Mouse (Mus musculus) bone marrow macrophage, adult 2 months (primary cell): Measurements from ENCODE around the gene Lbp. TPM values are rescaled to one million over a fixed set of nuclear protein-coding genes. Genes with fewer than 3 reads are reported as not detected.

ENCODE experiments used
- H3K27ac ChIP-seq: 2 replicates; pipeline ENCODE4 v1.5.1; 2012; ENCODE audit warnings: low read depth, low read length; ENCODE audit not compliant: insufficient read depth
- H3K4me1 ChIP-seq: 2 replicates; pipeline ENCODE4 v1.6.1; 2012; ENCODE audit warnings: low read length; ENCODE audit not compliant: control insufficient read depth, insufficient read depth
- H3K4me3 ChIP-seq: 2 replicates; pipeline ENCODE4 v1.5.1; 2012; ENCODE audit warnings: mild to moderate bottlenecking, low read length, moderate library complexity; ENCODE audit not compliant: insufficient read depth
- CTCF ChIP-seq: IDR thresholded peaks from 2 replicates; pipeline ENCODE4 v1.5.1; 2012; ENCODE audit warnings: low read depth, mild to moderate bottlenecking, low read length, moderate library complexity
- POLR2A ChIP-seq: IDR thresholded peaks from 2 replicates; pipeline ENCODE4 v1.6.1; 2012; ENCODE audit warnings: mild to moderate bottlenecking, low read depth, low read length, borderline replicate concordance
- polyA plus RNA-seq: library from polyadenylated mRNA; stranded (reverse); fragments of >200 nt; gene quantifications from 2 replicates; pipeline ENCODE4 v1.2.4, GENCODE M21; 2012; ENCODE audit not compliant: missing spikeins, insufficient read depth, insufficient read length

Gene Lbp
- polyA plus RNA-seq: 0.24 TPM in 1 of 2 replicates, not detected in the other

DNA sequence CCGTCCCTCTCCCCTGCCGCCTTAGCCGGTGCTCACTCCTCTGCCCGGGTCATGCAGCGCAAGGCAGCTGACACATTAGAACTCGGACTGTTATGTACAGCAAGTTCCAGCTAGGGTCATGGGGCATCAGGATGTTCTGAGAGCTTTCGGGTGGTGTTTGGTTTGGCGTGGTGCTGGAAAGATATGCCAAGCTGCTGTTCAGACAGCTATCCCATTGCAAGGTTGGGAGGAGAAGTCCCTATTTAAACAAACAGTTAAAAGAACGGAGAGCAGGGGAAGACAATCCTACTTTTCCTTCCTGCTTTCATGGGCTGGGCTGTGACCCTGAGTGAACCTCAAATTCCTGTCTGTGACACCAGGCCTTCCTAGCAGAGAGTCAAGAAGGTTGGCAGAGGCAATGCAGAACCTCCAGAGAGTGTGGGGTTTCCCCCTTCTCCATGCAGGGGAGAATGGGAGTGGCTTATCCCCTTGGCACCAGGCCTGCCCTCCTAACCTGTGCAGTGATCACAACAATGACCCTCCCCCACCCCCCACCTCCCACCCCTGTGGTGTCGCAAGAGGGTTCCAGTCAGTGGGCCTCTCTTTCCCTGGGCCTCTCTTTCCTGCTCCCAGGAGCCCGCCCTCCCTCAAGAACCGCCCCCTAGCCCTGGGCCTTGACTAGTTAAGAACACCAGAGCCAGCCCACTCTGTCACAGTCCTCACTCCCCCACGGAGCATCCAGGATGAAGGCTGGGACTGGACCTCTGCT lies at the start of gene Lbp:
TSS of gene Lbp (plus strand) at position 546 of the 748 bp plus-strand sequence.
- TF ChIP-seq POLR2A (no peak), CTCF (no peak)
- no peak within 1 kb of the TSS; the same call in 1 of the 2 replicates for H3K4me3 ChIP-seq
- peak within 1 kb of the TSS; percentile 23; the same call in 1 of the 2 replicates for H3K27ac ChIP-seq

DNA sequence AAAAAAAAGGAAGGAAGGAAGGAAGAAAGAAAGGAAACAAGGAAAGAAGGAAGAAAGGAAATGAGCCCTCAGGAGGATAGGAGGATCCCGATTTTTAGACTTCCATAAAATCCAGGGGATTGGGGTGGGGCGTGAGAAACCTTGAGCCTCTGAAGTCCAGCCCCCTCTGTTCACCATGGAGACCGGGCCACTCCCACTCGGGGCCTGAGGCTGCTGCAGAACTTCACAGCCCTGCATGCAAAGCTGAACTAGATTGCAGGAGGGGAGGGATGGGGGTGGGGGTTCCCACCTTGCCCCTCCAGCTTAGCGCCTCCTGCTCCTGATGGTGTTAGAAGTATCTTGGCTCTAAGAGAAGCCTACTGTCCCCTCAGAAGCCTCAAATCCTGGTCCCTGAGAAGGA lies 49.4 kb upstream of the Lbp start:
- no peak overlapping the region for H3K27ac ChIP-seq
- peaks cover 5% of the 10 kb centered on the region; the same call in 1 of the 2 replicates for H3K4me1 ChIP-seq
- TF ChIP-seq CTCF: no peak
- TF ChIP-seq POLR2A: no peak
- H3K4me3 ChIP-seq: no peak overlapping the region

More for the DNA sequence above, at the start of gene Lbp:
- peaks cover 24% of the 10 kb centered on the region for H3K4me1 ChIP-seq

DNA sequence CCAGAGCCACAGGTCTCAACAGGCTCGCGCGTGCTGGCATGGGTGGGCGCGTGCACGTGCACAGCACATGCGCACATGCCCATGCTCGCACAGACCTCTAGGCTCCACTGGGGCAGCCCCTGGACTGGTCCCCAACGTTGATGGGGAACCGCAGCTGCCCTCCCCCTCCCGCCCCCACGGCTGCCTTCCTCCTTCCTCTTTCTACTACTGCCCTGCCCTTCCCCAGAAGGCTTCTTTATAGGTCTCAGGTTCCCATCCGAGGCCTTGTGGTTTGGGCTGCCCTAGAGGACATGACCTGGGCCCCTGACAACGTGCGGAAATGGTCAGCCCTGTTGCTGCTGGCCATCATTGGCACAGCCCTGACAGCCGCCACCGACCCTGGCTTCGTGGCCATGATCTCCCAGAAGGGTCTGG lies 48.3 kb upstream of the Lbp start, which contains the start of gene Bpi:
TSS of gene Bpi (plus strand) at position 90 of the 414 bp plus-strand sequence.
- Histone ChIP-seq H3K27ac (no peak within 1 kb of the TSS), H3K4me3 (no peak within 1 kb of the TSS), H3K4me1 (peaks cover 5% of the 10 kb centered on the region; the same call in 1 of the 2 replicates)
- TF ChIP-seq POLR2A (no peak), CTCF (no peak)

DNA sequence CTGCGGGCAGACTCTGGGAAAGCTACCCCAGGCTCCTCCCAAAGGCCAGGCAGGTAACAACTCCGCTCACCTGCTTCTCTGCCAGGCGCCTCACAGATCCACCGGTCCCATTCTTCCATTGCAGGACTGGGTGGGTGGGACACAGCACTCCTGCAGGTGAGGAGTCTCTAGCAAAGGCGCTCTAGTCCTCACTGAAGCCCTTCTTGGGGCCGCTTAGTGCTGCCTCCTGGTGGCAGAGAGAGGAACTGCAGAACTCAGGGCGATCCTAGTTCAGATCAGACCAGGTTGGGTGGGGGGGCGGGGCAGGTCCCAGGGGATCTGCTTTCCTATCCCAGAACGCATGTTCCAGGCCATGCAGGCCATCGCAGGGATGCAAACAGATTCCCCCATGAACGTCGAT lies 47.5 kb upstream of the Lbp start:
- no peak overlapping the region for H3K27ac ChIP-seq
- TF ChIP-seq POLR2A (no peak), CTCF (peak; percentile 78)
- H3K4me3 ChIP-seq: no peak overlapping the region
- H3K4me1 ChIP-seq: peaks cover 5% of the 10 kb centered on the region; the same call in 1 of the 2 replicates

DNA sequence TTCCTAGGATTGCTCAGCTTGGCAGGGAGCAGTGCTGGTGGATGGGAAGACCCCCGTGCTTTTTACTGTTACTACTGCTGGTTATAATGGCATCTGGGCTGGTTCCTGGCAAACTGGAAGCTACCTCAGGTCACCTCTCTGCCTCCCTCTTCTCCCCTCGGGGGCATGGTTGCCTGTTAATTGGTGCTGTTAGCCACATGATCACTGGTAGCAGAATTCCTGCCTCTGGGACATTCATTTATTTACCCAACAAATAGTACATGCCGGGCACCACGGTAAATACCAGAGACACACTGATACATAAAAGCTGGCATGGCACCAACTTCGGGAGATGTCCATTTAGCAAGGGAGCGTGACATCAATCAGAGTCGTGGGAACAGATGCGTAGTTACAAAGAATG lies 46.8 kb upstream of the Lbp start:
- peaks cover 5% of the 10 kb centered on the region; the same call in 1 of the 2 replicates for H3K4me1 ChIP-seq

DNA sequence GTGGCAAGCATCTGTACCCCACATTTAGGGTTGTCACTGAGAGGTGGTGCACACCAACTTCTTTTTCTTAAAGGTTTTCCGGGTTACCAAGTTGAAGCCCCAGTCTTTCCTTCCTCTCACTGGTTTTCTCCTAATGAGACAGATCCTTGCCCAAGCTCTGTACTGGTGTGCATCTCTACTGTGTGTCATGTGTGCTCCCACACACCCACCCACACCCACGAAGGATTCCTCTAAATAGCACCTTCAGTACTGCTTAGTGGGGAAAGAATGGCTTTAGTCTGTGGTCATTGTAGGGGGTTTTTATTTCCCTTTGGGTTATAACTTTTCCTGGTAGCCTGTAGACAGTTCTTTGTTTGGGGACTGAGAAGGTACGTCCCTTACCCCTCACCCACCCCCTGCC lies 41.4 kb upstream of the Lbp start:
- no peak for TF ChIP-seq CTCF
- no peaks in the 10 kb centered on the region for H3K4me1 ChIP-seq
- H3K4me3 ChIP-seq: no peak overlapping the region
- H3K27ac ChIP-seq: no peak overlapping the region

More for the DNA sequence above, 46.8 kb upstream of the Lbp start:
- TF ChIP-seq CTCF: no peak
- TF ChIP-seq POLR2A: no peak
- Histone ChIP-seq H3K4me3 (no peak overlapping the region), H3K27ac (no peak overlapping the region)

DNA sequence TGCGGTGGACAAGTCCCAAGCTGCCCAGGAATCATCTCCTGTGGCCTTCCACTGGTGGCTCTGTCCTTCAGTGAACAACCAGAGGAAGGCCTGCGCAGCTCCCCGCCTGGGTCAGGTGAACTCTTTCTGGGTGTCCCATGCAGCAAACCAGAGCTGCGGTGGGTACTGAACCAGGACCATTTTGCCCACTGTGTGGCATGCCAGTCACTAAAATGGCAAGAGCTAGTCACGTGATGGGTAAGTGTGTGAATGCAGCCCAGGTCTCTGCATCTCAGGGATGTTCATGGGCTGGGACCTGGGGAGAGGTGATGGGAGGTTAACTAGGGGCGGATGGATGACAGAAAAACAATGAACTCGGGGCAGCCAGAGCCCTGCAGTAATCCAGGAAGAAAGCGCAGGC lies 36.3 kb upstream of the Lbp start:
- H3K4me1 ChIP-seq: no peaks in the 10 kb centered on the region
- TF ChIP-seq CTCF (no peak), POLR2A (no peak)

DNA sequence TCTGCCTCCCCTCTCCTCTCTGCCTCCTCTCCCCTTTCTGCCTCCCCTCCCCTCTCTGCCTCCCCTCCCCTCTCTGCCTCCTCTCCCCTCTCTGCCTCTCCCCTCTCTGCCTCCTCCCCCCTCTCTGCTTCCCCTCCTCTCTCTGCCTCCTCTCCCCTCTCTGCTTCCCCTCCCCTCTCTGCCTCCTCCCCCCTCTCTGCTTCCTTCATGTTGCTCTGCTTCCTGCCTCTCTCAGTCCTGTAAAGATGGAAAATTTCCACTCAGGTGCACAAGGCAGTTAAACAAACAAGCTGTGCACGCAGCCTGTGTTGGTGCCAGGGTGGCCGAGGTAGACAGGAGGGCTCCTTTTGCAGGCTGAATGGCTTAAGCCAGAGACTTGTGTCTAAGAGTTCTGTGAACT lies 32.6 kb upstream of the Lbp start:
- Histone ChIP-seq H3K27ac (no peak overlapping the region), H3K4me3 (no peak overlapping the region), H3K4me1 (no peaks in the 10 kb centered on the region)
- no peak for TF ChIP-seq POLR2A
- no peak for TF ChIP-seq CTCF

More for the DNA sequence above, 36.3 kb upstream of the Lbp start:
- Histone ChIP-seq H3K4me3 (no peak overlapping the region), H3K27ac (no peak overlapping the region)

DNA sequence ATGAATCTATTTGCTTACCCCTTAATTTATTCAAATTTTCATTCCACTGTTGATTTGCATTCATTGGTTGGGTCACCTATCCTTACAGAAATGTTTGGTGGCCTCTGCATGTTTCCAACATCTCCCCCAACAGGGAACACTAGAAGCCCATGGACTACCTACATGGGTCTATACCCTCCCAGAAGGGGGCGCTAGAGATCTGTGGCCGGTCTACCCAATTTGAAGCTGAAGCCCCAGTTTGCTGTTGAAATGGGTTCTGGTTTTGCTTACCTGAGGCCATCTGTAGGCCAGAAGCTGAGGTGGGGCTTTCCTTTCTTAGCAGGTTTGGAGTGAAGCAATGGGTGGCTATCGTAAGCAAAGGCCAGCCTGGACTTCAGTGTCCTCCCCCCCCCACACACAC lies 30.9 kb upstream of the Lbp start:
- no peak overlapping the region for H3K27ac ChIP-seq

DNA sequence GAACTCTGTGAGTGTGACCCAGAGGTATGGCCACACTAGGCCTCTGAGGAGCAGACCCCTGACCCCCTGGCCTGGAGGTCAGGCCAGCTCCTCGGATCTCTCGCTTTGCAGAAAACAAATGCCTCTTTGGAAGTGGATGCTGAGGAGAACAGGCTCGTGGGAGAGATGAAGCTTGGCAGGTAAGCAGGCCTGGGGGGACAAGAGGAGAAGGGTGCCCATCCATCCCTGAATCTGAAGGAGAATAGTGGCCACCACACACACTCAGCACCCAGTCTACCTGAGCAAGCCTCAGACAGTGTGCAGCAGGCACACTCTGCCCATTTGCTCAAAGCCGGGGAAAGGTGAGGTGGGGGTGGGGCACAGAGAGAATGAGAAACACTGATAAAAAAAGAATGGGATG lies 30.5 kb upstream of the Lbp start:
- H3K4me3 ChIP-seq: no peak overlapping the region
- no peak overlapping the region for H3K27ac ChIP-seq
- no peaks in the 10 kb centered on the region for H3K4me1 ChIP-seq
- TF ChIP-seq POLR2A (no peak), CTCF (no peak)

More for the DNA sequence above, 30.9 kb upstream of the Lbp start:
- Histone ChIP-seq H3K4me3 (no peak overlapping the region), H3K4me1 (no peaks in the 10 kb centered on the region)
- no peak for TF ChIP-seq POLR2A
- TF ChIP-seq CTCF: peak; percentile 51; the same call in 1 of the 2 replicates
